Mouse (Mus musculus) thymus, postnatal 10 days (tissue): Measurements from ENCODE around the gene Slc7a9.

Experiments used
- DNase-seq, 2 experiments: peaks; one replicate each; pipeline ENCODE4 v3.0.0; 2021; ENCODE audit warnings: low spot score in 2 of 2

Gene Slc7a9

GRCm38 (mm10) chr7:35447996-35448846 is at the start of gene Slc7a9:
Slc7a9 (plus strand) TSS chr7:35448796.
- no peak for DNase-seq

- no peak for DNase-seq
Observed at GRCm38 (mm10) chr7:35401169-35401568, 47.4 kb upstream of the Slc7a9 start.

GRCm38 (mm10) chr7:35415226-35415625 is 33.4 kb upstream of the Slc7a9 start:
- peak; percentile 71 to 80 for DNase-seq

DNA sequence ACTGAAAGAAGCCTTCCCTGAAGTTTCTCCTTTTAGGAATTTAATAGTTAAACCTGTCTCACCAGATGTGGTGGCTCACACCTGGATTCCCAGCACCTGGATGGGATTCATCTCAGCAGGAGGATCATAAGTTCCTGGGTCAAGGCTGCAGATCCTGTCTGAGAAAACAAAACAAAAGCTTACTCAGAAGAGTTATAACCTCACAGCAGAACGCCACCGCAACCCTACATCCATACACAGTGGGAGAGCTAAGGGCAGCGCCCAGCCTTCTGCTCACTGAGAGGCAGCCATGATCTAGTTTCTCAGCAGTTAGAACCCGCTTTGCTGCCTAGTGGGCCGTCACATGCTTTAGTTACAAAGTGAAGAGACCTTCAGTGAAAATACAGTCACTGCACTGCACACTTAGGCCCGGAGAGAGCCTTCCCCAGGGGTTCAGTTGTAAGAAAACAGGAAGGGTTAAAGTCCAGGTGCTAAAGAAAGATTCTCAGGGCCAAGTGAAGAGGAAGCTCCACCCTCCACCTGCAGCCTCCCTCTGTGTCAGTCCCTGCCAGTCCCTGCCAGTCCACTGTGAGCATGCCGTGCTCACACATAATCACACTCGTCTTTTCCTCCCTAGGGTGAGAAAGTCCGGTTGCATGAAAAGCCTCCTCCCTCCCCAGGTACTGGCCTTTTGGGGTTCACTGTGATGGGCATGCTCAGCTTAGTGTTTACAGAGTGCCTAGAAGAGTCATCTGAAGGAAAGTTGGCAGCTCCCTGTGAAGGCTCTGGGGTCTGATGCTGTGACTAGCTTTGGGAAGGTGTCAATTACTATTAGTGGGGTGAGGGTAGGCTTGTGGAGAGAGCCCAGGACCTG is 32.6 kb upstream of the Slc7a9 start:
- peak in 1 of 2 experiments; percentile 17 for DNase-seq

- DNase-seq, result no peak
Observed at GRCm38 (mm10) chr7:35416654-35416948, 32.0 kb upstream of the Slc7a9 start.

GRCm38 (mm10) chr7:35423071-35423470 is 25.5 kb upstream of the Slc7a9 start:
- no peak for DNase-seq

DNA sequence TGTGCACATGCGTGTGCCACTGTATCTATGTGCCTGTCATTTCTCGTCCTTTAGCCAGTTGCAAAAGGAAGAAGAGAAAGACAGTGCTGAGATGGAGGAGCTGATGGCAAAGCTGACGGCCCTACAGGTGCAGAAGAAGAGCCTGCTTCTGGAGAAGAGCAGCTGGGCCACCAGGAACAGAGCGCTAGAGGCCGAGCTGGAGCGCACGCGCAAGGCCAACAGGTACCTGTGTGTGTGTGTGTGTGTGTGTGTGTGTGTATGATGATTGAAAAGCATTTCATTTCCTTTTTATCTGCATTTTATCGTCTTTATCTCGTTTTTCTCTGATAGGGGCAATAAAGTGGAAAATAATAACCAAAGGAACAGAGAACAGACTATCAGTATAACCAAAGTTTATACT is 20.4 kb upstream of the Slc7a9 start:
- no peak for DNase-seq

- no peak for DNase-seq
Observed at GRCm38 (mm10) chr7:35435266-35435665, 13.3 kb upstream of the Slc7a9 start.

GRCm38 (mm10) chr7:35447501-35447900 is 1.1 kb upstream of the Slc7a9 start:
- no peak for DNase-seq

DNA sequence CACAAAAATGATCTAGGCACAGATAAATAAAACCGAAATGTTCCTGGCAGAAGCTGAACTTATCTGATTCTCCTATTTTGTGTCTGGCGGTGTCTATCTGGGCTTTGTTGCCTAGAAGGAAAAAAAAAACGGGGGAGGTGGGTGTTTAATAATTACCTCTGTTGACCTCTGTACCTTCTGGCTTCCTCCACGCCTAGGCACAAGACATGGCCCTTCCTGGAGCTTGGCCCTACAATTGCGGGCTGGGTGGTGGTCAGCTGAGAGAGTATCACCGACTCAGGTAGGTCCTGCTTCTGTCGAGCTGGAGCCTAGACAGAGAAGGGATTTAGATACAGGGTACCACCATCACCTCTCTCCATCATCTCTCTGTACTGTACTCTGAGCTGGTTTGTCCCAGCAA is 271 bp downstream of the Slc7a9 start:
- DNase-seq, result no peak

DNA sequence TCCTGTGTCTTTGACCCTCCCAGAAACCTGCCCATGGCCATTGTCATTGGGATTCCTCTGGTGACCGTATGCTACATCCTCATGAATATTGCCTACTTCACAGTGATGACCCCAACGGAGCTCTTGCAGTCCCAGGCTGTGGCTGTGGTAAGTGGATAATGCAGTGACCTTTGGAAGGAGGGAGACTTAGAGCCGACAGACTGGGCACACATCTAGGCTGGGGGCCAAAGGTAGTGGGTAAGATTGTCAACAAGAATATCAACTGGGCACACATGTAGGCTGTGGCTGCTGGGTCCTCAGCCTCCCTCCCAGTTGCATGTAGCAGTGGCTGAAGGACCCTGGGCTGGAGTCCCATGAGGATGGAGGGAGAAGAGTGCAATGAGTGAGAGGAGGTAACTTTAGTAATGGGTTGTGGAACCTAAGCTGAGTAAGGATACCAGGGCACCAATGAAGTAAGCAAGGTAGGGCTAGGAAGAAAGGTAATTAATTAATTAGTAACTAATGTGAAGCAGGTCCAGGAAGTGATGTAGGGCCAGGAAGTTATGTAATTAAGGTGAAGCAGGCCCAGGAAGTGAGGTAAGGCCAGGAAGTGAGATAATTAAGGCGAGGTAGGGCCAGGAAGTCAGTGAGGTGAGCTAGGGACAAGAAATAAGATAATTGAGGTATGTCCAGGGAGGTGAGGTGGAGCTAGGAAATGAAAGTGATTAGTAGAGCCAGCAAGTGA is 7.7 kb downstream of the Slc7a9 start:
- DNase-seq, result no peak

- DNase-seq, result no peak
Observed at GRCm38 (mm10) chr7:35460971-35461370, 12.4 kb downstream of the Slc7a9 start.

DNA sequence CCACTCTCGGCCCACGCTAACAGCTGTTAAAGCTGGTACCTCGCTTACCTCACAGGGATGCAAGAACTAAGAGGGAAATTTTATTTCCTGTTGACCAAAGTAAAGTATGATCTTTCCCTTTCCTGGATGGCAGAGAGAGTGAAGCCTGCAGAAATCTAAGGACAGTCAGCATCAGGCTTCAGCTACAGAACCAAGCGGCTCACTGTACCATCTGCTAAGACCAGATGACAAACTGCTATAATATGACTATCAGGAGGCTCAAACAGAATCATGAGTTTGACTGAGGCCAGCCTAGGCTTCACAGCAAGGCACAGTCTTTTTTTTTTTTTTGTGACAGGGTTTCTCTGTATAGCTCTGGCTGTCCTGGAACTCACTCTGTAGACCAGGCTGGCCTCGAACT is 16.4 kb downstream of the Slc7a9 start:
- no peak for DNase-seq

DNA sequence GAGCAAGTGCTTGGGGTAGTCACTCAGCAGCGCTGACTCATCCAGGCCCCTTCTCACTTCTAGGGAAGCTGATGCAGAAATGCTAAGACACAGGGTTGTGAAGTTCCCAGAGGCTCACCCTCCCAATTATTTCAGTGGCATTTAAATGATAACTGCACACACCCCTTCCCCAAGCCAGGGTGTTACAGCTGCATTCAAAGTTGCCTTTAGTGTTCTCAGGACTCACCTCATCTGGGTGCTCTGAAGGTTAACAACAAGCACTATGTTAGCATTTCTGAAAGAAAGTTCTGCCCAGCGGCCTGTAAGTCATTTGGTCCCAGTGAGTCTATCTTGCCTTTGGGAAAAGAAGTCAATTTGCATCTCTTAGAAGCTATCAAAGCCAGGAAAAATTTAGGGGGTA is 19.3 kb downstream of the Slc7a9 start:
- no peak for DNase-seq

GRCm38 (mm10) chr7:35470794-35471193 is 22.2 kb downstream of the Slc7a9 start:
- DNase-seq, result no peak

DNA sequence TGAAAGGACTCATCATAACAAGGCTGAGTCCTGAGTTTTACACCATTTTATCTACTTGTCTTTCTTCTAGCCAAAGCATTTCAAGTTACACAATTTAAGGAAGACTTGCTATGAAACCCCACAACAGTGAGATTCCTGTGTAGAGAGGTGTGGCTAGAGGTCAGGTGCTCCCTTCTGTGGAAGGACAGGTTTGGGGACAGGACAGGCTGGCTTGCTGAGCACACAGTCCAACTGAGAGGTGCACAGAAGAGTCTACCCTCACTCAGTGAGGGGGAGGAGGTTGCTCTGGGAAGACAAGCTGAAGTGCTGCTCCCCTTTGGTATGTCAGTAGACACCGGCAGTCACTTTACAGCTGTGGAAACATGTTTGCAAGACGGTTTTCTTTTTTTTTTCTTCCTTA is 27.9 kb downstream of the Slc7a9 start:
- no peak for DNase-seq

DNA sequence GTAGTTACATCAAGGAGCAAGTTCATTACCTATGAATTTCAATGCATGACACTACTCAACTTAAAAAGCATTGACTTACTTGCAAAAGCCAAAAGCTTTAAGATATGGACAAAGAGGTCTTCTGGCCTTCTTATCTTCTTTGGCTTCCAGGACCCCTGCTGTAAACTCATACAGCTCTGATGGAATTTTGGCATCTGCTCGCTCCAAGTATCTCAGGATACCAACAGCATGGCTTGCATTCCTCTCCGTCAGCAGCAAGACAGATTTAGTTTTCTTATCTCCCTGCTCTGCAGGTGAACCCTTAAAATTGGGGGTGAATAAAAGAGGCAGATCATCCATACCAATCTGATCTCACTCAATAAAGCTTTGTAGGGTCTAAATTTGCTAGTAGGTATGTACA is 36.5 kb downstream of the Slc7a9 start:
- no peak for DNase-seq

GRCm38 (mm10) chr7:35486553-35486952 is 38.0 kb downstream of the Slc7a9 start:
- DNase-seq, result no peak

- DNase-seq, result no peak
Observed at GRCm38 (mm10) chr7:35490186-35490585, 41.6 kb downstream of the Slc7a9 start.

GRCm38 (mm10) chr7:35491005-35491404 is 42.4 kb downstream of the Slc7a9 start:
- DNase-seq, result no peak

- no peak for DNase-seq
Observed at GRCm38 (mm10) chr7:35497516-35497915, 48.9 kb downstream of the Slc7a9 start.

- DNase-seq, result no peak
Observed at GRCm38 (mm10) chr7:35501995-35502394, 53.4 kb downstream of the Slc7a9 start.
